Mouse (Mus musculus): ENCODE measurements at regions not wholly inside any gene's neighbourhood (a gene's known extent, or its start where the extent isn't known, plus 50 kb on each side); places are given as distances from the start of the nearest gene placed in this dataset.

GRCm38 (mm10) chr8:49035970-49036700 is 192.4 kb upstream of the Tenm3 start:
- Histone ChIP-seq H3K4me1 (ENCODE audit: control insufficient read depth, insufficient read depth, low read length) (no peaks in the 10 kb centered on the region), H3K27ac (ENCODE audit: insufficient read depth, low read depth, low read length) (no peak overlapping the region), H3K36me3 (ENCODE audit: control insufficient read depth, insufficient read depth, low read length) (no peaks in the 10 kb centered on the region), H3K27me3 (replicated peaks; ENCODE audit: control insufficient read depth, insufficient read depth, low read length) (no peaks in the 10 kb centered on the region), H3K4me3 (ENCODE audit: insufficient read depth, low read depth, low read length) (no peak overlapping the region)
- 66% methylated on average over 5 of the region's 5 CpGs for WGBS
- TF ChIP-seq CTCF (conservative IDR thresholded peaks at IDR 0.05; ENCODE audit: insufficient read depth, insufficient read length, low read depth, low read length) (no peak), POLR2A (IDR thresholded peaks at IDR 0.05; ENCODE audit: low read depth, low read length) (no peak)
- no peak for DNase-seq

GRCm38 (mm10) chr8:49035519-49035918 is 191.8 kb upstream of the Tenm3 start:
- 24% methylated on average over 8 of the region's 8 CpGs for WGBS
- Histone ChIP-seq H3K27ac (ENCODE audit: insufficient read depth, low read depth, low read length) (no peak overlapping the region), H3K4me3 (ENCODE audit: insufficient read depth, low read depth, low read length) (no peak overlapping the region), H3K4me1 (ENCODE audit: control insufficient read depth, insufficient read depth, low read length) (no peaks in the 10 kb centered on the region), H3K27me3 (replicated peaks; ENCODE audit: control insufficient read depth, insufficient read depth, low read length) (no peaks in the 10 kb centered on the region), H3K36me3 (ENCODE audit: control insufficient read depth, insufficient read depth, low read length) (no peaks in the 10 kb centered on the region)
- TF ChIP-seq POLR2A (IDR thresholded peaks at IDR 0.05; ENCODE audit: low read depth, low read length) (no peak), CTCF (conservative IDR thresholded peaks at IDR 0.05; ENCODE audit: insufficient read depth, insufficient read length, low read depth, low read length) (peak; percentile 55)
- peak; percentile 51 for DNase-seq

- H3K36me3 ChIP-seq (ENCODE audit: control insufficient read depth, insufficient read depth, low read length): no peaks in the 10 kb centered on the region
- WGBS: 66% methylated on average over 5 of the region's 5 CpGs
- no peaks in the 10 kb centered on the region for H3K4me1 ChIP-seq (ENCODE audit: control insufficient read depth, insufficient read depth, low read length)
- H3K4me3 ChIP-seq (ENCODE audit: insufficient read depth, low read depth, low read length): no peak overlapping the region
- no peak for DNase-seq
- no peak for TF ChIP-seq CTCF (conservative IDR thresholded peaks at IDR 0.05; ENCODE audit: insufficient read depth, insufficient read length, low read depth, low read length)
- TF ChIP-seq POLR2A (IDR thresholded peaks at IDR 0.05; ENCODE audit: low read depth, low read length): no peak
- no peaks in the 10 kb centered on the region for H3K27me3 ChIP-seq (replicated peaks; ENCODE audit: control insufficient read depth, insufficient read depth, low read length)
- no peak overlapping the region for H3K27ac ChIP-seq (ENCODE audit: insufficient read depth, low read depth, low read length)
Observed at GRCm38 (mm10) chr8:49030255-49030654, 186.5 kb upstream of the Tenm3 start.

GRCm38 (mm10) chr8:49017741-49018140 is 174.0 kb upstream of the Tenm3 start:
- no peaks in the 10 kb centered on the region for H3K4me1 ChIP-seq (ENCODE audit: control insufficient read depth, insufficient read depth, low read length)
- no peaks in the 10 kb centered on the region for H3K27me3 ChIP-seq (replicated peaks; ENCODE audit: control insufficient read depth, insufficient read depth, low read length)
- no peaks in the 10 kb centered on the region for H3K36me3 ChIP-seq (ENCODE audit: control insufficient read depth, insufficient read depth, low read length)
- TF ChIP-seq POLR2A (IDR thresholded peaks at IDR 0.05; ENCODE audit: low read depth, low read length) (no peak), CTCF (conservative IDR thresholded peaks at IDR 0.05; ENCODE audit: insufficient read depth, insufficient read length, low read depth, low read length) (no peak)
- H3K4me3 ChIP-seq (ENCODE audit: insufficient read depth, low read depth, low read length): no peak overlapping the region
- 88% methylated on average over 3 of the region's 3 CpGs for WGBS
- no peak for DNase-seq
- no peak overlapping the region for H3K27ac ChIP-seq (ENCODE audit: insufficient read depth, low read depth, low read length)

- Histone ChIP-seq H3K4me1 (ENCODE audit: control insufficient read depth, insufficient read depth, low read length) (no peaks in the 10 kb centered on the region), H3K27ac (ENCODE audit: insufficient read depth, low read depth, low read length) (no peak overlapping the region), H3K36me3 (ENCODE audit: control insufficient read depth, insufficient read depth, low read length) (no peaks in the 10 kb centered on the region), H3K4me3 (ENCODE audit: insufficient read depth, low read depth, low read length) (no peak overlapping the region), H3K27me3 (replicated peaks; ENCODE audit: control insufficient read depth, insufficient read depth, low read length) (no peaks in the 10 kb centered on the region)
- TF ChIP-seq POLR2A (IDR thresholded peaks at IDR 0.05; ENCODE audit: low read depth, low read length): no peak
- no peak for TF ChIP-seq CTCF (conservative IDR thresholded peaks at IDR 0.05; ENCODE audit: insufficient read depth, insufficient read length, low read depth, low read length)
- WGBS: 61% methylated on average over 7 of the region's 7 CpGs
- no peak for DNase-seq
Observed at GRCm38 (mm10) chr8:49015701-49016100, 171.9 kb upstream of the Tenm3 start.

GRCm38 (mm10) chr8:49015200-49015599 is 171.4 kb upstream of the Tenm3 start:
- Histone ChIP-seq H3K36me3 (ENCODE audit: control insufficient read depth, insufficient read depth, low read length) (no peaks in the 10 kb centered on the region), H3K4me1 (ENCODE audit: control insufficient read depth, insufficient read depth, low read length) (no peaks in the 10 kb centered on the region), H3K4me3 (ENCODE audit: insufficient read depth, low read depth, low read length) (no peak overlapping the region), H3K27me3 (replicated peaks; ENCODE audit: control insufficient read depth, insufficient read depth, low read length) (no peaks in the 10 kb centered on the region), H3K27ac (ENCODE audit: insufficient read depth, low read depth, low read length) (no peak overlapping the region)
- peak; percentile 4 for DNase-seq
- 23% methylated on average over 8 of the region's 8 CpGs for WGBS
- TF ChIP-seq POLR2A (IDR thresholded peaks at IDR 0.05; ENCODE audit: low read depth, low read length) (no peak), CTCF (conservative IDR thresholded peaks at IDR 0.05; ENCODE audit: insufficient read depth, insufficient read length, low read depth, low read length) (no peak)

GRCm38 (mm10) chr8:49006236-49006965 is 162.7 kb upstream of the Tenm3 start:
- 32% methylated on average over 11 of the region's 11 CpGs for WGBS
- H3K27ac ChIP-seq (ENCODE audit: insufficient read depth, low read depth, low read length): peak overlapping the region; percentile 41

More at GRCm38 (mm10) chr8:49006236-49006965, 162.7 kb upstream of the Tenm3 start:
- TF ChIP-seq CTCF (conservative IDR thresholded peaks at IDR 0.05; ENCODE audit: insufficient read depth, insufficient read length, low read depth, low read length): no peak
- TF ChIP-seq POLR2A (IDR thresholded peaks at IDR 0.05; ENCODE audit: low read depth, low read length): no peak
- Histone ChIP-seq H3K4me1 (ENCODE audit: control insufficient read depth, insufficient read depth, low read length) (peaks cover 6% of the 10 kb centered on the region; the same call in 1 of the 2 replicates), H3K27me3 (replicated peaks; ENCODE audit: control insufficient read depth, insufficient read depth, low read length) (no peaks in the 10 kb centered on the region), H3K4me3 (ENCODE audit: insufficient read depth, low read depth, low read length) (no peak overlapping the region), H3K36me3 (ENCODE audit: control insufficient read depth, insufficient read depth, low read length) (no peaks in the 10 kb centered on the region)
- peak; percentile 94 for DNase-seq

Data from kidney, adult 2 months (tissue).